Mouse (Mus musculus): ENCODE results near the gene Oas3. TPM values are rescaled to one million over a fixed set of nuclear protein-coding genes. Genes with fewer than 3 reads are reported as not detected.

Gene Oas3
- 0.80 and 1.3 TPM in 2 replicates for total RNA-seq (2014; rRNA removed)
- polyA plus RNA-seq (2015; fragmentation: Nextera tagmentation; extraction: Ambion mirVana) = 0.54 and 0.57 TPM in 2 replicates

DNA sequence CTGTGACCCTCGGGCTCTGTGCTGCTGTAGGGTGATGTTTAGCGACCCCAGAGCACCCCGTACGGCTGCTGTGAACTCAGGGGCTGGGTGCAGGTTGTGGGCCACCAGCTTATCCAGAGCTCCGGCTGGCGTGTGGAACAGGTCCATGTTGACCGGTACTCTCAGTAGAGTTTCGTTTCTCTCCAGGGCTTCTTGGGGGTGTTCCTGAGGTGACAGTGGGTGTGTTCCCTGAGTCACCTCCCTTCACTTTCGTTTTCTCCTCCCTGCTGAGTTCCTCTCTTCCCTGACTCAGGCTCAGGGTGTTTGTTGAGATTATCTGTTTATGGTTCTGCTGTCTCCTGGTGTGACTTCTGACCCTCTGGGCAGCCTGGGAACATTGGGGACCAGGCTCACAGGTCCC is at the start of gene Oas3:
Gene Oas3, minus strand, starts transcription at position 184 of the 400 bp plus-strand sequence.
- Histone ChIP-seq H3K27me3 (ENCODE audit: insufficient read depth, low read length) (no peaks in the 10 kb centered on the region), H3K4me1 (ENCODE audit: insufficient read depth, low read length) (no peaks in the 10 kb centered on the region), H3K27ac (ENCODE audit: low read depth, low read length) (no peak within 1 kb of the TSS), H3K9ac (replicated peaks; ENCODE audit: low read length, poor library complexity, severe bottlenecking) (no peak within 1 kb of the TSS), H3K4me2 (ENCODE audit: low read depth, low read length, poor library complexity, severe bottlenecking) (no peak within 1 kb of the TSS), H3K9me3 (ENCODE audit: low read length) (no peaks in the 10 kb centered on the region), H3K4me3 (ENCODE audit: low read depth, low read length) (no peak within 1 kb of the TSS), H3K36me3 (ENCODE audit: insufficient read depth, low read length) (no peaks in the 10 kb centered on the region)
- ATAC-seq (ENCODE audit: low FRiP score) (no peak), DNase-seq (ENCODE audit: low spot score) (no peak)
- TF ChIP-seq CTCF (IDR thresholded peaks at IDR 0.05) = no peak
- 80% methylated on average over 9 of the region's 9 CpGs for WGBS

DNA sequence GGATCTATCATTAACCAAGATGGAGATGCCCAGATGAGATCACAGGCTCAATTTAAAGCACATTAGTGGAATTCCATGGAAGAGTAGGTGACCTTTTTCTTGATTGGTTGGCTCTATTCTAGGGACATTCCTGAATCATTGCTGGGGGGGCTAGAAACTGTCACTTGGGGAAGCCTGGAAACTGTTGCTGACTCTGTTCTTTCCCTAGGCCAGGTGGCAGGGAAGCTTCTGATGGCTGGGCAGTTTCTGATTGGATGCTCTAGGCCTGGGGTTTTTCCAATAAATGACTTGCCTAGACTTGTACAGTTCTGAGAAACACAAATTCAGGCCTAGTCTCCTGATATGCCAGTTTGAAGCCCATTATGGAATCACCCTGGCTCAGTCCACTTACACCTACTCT is 41.5 kb upstream of the Oas3 start:
- no peak for TF ChIP-seq CTCF (IDR thresholded peaks at IDR 0.05)
- no peaks in the 10 kb centered on the region for H3K4me1 ChIP-seq (ENCODE audit: insufficient read depth, low read length)
- H3K27me3 ChIP-seq (ENCODE audit: insufficient read depth, low read length) = no peaks in the 10 kb centered on the region
- H3K4me2 ChIP-seq (ENCODE audit: low read depth, low read length, poor library complexity, severe bottlenecking) = no peak overlapping the region
- H3K36me3 ChIP-seq (ENCODE audit: insufficient read depth, low read length) = no peaks in the 10 kb centered on the region
- H3K27ac ChIP-seq (ENCODE audit: low read depth, low read length) = no peak overlapping the region
- H3K9ac ChIP-seq (replicated peaks; ENCODE audit: low read length, poor library complexity, severe bottlenecking) = no peak overlapping the region
- H3K9me3 ChIP-seq (ENCODE audit: low read length) = 0 out of 2 replicates have a peak, but pooled peaks cover 4% of the 10 kb centered on the region
- DNase-seq (ENCODE audit: low spot score) (no peak), ATAC-seq (ENCODE audit: low FRiP score) (no peak)
- H3K4me3 ChIP-seq (ENCODE audit: low read depth, low read length) = no peak overlapping the region

DNA sequence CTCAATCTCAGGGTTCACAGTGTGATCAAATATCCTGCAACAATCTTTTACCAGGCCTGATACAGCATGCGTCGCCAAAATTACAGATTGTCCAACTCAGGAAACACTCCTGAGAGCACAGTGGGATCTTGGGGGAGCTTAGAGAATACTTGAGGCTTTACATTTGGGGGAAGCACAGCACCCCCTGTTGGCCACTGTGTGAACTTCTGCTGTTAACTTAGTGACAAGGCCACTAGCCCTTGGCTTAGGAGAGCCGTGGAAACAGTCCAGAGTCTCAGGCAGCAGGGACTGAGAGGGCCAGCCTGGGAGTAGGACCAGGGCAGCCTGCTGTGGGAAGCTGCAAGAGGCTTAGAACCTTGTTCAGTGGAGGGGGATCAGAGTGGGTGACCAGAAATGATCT is 38.5 kb upstream of the Oas3 start:
- no peak for ATAC-seq (ENCODE audit: low FRiP score)
- 64% methylated on average over 3 of the region's 3 CpGs for WGBS
- Histone ChIP-seq H3K9me3 (ENCODE audit: low read length) (0 out of 2 replicates have a peak, but pooled peaks cover 4% of the 10 kb centered on the region), H3K9ac (replicated peaks; ENCODE audit: low read length, poor library complexity, severe bottlenecking) (no peak overlapping the region), H3K4me2 (ENCODE audit: low read depth, low read length, poor library complexity, severe bottlenecking) (no peak overlapping the region), H3K36me3 (ENCODE audit: insufficient read depth, low read length) (no peaks in the 10 kb centered on the region), H3K27ac (ENCODE audit: low read depth, low read length) (no peak overlapping the region), H3K4me3 (ENCODE audit: low read depth, low read length) (no peak overlapping the region), H3K27me3 (ENCODE audit: insufficient read depth, low read length) (no peaks in the 10 kb centered on the region), H3K4me1 (ENCODE audit: insufficient read depth, low read length) (no peaks in the 10 kb centered on the region)
- DNase-seq (ENCODE audit: low spot score) = no peak
- peak; percentile 59 for TF ChIP-seq CTCF (IDR thresholded peaks at IDR 0.05)

- no peak overlapping the region for H3K27ac ChIP-seq (ENCODE audit: low read depth, low read length)
- peak overlapping the region; percentile 17; the same call in 1 of the 2 replicates for H3K4me3 ChIP-seq (ENCODE audit: low read depth, low read length)
- WGBS = 81% methylated on average over 6 of the region's 6 CpGs
- H3K4me2 ChIP-seq (ENCODE audit: low read depth, low read length, poor library complexity, severe bottlenecking) = no peak overlapping the region; the same call in 1 of the 2 replicates
- H3K9ac ChIP-seq (replicated peaks; ENCODE audit: low read length, poor library complexity, severe bottlenecking) = no peak overlapping the region
- ATAC-seq (ENCODE audit: low FRiP score) = no peak
- no peak for TF ChIP-seq CTCF (IDR thresholded peaks at IDR 0.05)
- H3K9me3 ChIP-seq (ENCODE audit: low read length) = no peaks in the 10 kb centered on the region
- H3K36me3 ChIP-seq (ENCODE audit: insufficient read depth, low read length) = no peaks in the 10 kb centered on the region
- DNase-seq (ENCODE audit: low spot score) = no peak
- no peaks in the 10 kb centered on the region for H3K4me1 ChIP-seq (ENCODE audit: insufficient read depth, low read length)
- H3K27me3 ChIP-seq (ENCODE audit: insufficient read depth, low read length) = no peaks in the 10 kb centered on the region
Observed at GRCm38 (mm10) chr5:120813023-120813422, 35.6 kb upstream of the Oas3 start.

DNA sequence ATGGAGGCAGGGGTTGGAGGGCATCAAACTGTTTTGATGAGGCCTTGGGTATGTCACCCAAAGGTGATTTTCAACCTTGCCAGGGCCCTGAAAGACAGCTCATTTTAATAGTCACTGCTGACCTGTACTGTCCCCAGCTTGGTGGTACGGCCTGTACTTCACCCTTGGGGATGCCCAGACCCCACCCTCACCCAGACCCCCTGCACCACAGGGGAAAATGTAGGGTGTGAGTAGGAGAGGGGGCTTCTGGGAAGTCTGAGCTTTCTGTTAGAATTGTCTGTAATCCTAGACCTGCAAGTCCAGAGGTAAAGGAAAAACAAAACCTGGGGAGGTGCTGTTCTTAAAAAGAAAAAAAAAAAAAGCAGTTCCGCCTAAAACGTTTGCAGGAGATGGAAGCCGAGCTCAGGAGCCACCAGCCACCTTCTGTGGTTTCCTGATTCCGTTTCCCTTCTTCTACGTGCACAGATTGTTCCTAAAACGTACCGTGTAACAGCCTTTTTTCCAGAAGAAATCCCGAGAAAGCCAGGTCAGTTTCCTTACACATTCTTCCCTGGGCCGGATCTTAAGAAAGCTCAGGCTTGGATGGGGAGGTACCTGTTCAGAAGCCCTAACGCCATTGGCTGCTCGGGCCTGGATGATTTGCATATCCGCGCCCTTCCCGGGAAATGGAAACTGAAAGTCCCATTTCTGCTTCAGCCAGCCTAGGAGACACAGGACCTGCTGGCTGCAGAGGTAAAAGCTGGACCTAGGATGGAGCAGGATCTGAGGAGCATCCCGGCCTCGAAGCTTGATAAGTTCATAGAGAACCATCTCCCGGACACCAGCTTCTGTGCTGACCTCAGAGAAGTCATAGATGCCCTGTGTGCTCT is 34.7 kb upstream of the Oas3 start, which contains the start of gene Oas1c:
Gene Oas1c, minus strand, starts transcription at position 564 of the 869 bp plus-strand sequence.
- H3K27me3 ChIP-seq (ENCODE audit: insufficient read depth, low read length) = no peaks in the 10 kb centered on the region
- peak within 1 kb of the TSS; percentile 17 for H3K4me3 ChIP-seq (ENCODE audit: low read depth, low read length)
- no peaks in the 10 kb centered on the region for H3K36me3 ChIP-seq (ENCODE audit: insufficient read depth, low read length)
- no peaks in the 10 kb centered on the region for H3K4me1 ChIP-seq (ENCODE audit: insufficient read depth, low read length)
- ATAC-seq (ENCODE audit: low FRiP score) (peak; percentile 84), DNase-seq (ENCODE audit: low spot score) (peak; percentile 90)
- peak within 1 kb of the TSS; percentile 42 for H3K9ac ChIP-seq (replicated peaks; ENCODE audit: low read length, poor library complexity, severe bottlenecking)
- H3K4me2 ChIP-seq (ENCODE audit: low read depth, low read length, poor library complexity, severe bottlenecking) = peak within 1 kb of the TSS; percentile 37
- WGBS = 5% methylated on average over 18 of the region's 18 CpGs
- TF ChIP-seq CTCF (IDR thresholded peaks at IDR 0.05) = no peak
- no peaks in the 10 kb centered on the region for H3K9me3 ChIP-seq (ENCODE audit: low read length)
- peak within 1 kb of the TSS; percentile 74 for H3K27ac ChIP-seq (ENCODE audit: low read depth, low read length)

GRCm38 (mm10) chr5:120809171-120809570 is 31.7 kb upstream of the Oas3 start:
- DNase-seq (ENCODE audit: low spot score) = no peak
- 37% methylated on average over 6 of the region's 6 CpGs for WGBS
- H3K9ac ChIP-seq (replicated peaks; ENCODE audit: low read length, poor library complexity, severe bottlenecking) = no peak overlapping the region
- H3K4me3 ChIP-seq (ENCODE audit: low read depth, low read length) = no peak overlapping the region
- ATAC-seq (ENCODE audit: low FRiP score) = no peak
- H3K4me1 ChIP-seq (ENCODE audit: insufficient read depth, low read length) = no peaks in the 10 kb centered on the region
- no peak overlapping the region for H3K27ac ChIP-seq (ENCODE audit: low read depth, low read length)
- no peaks in the 10 kb centered on the region for H3K27me3 ChIP-seq (ENCODE audit: insufficient read depth, low read length)
- H3K36me3 ChIP-seq (ENCODE audit: insufficient read depth, low read length) = no peaks in the 10 kb centered on the region
- H3K9me3 ChIP-seq (ENCODE audit: low read length) = no peaks in the 10 kb centered on the region
- TF ChIP-seq CTCF (IDR thresholded peaks at IDR 0.05) = no peak
- no peak overlapping the region for H3K4me2 ChIP-seq (ENCODE audit: low read depth, low read length, poor library complexity, severe bottlenecking)

Measured in midbrain, postnatal 0 days (tissue).